Mouse (Mus musculus): ENCODE measurements around the gene Ahcyl2.
A peak's percentile ranks its signal among the peaks of the same experiment; 100 is the strongest.

The Ahcyl2 gene

DNA sequence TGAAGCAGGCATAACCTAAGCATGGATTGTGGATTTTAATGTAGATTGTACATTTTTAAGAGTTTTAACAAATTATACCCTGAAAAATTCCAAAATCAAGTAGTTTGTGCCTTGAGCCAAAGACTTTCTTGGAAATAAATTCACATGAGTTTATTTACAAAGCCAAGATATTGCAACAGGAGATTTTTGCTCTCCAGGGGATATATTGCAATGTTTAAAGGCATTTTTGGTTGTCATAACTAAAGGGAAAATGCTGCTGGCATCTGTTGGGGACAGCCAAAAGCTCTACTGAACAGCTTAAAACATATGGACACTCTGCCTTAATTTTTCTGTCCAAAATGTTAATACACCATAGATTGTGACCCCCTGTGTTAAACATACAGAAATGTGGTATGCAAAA is 146.3 kb downstream of the Ahcyl2 start:
- DNase-seq (ENCODE audit: low spot score), result no peak

DNA sequence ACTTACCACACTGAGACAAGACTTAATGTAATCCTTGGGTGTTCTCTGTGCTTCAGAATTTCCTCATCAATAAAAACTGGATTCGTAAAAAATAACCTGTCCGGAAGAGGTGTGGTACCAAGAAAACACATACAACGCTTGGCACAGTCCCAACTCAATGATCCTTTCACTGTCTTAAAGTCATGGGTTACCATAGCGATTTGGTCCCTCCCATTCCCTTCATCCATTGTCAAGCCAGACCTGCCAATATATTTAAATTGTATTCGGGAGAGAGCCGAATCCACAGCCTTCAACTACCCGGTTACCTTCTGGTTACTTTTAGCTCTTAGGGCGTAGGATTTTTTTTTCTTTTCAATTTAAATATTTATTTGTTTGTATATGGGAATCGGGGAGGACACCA is 148.0 kb downstream of the Ahcyl2 start:
- DNase-seq (ENCODE audit: low spot score), result no peak

DNA sequence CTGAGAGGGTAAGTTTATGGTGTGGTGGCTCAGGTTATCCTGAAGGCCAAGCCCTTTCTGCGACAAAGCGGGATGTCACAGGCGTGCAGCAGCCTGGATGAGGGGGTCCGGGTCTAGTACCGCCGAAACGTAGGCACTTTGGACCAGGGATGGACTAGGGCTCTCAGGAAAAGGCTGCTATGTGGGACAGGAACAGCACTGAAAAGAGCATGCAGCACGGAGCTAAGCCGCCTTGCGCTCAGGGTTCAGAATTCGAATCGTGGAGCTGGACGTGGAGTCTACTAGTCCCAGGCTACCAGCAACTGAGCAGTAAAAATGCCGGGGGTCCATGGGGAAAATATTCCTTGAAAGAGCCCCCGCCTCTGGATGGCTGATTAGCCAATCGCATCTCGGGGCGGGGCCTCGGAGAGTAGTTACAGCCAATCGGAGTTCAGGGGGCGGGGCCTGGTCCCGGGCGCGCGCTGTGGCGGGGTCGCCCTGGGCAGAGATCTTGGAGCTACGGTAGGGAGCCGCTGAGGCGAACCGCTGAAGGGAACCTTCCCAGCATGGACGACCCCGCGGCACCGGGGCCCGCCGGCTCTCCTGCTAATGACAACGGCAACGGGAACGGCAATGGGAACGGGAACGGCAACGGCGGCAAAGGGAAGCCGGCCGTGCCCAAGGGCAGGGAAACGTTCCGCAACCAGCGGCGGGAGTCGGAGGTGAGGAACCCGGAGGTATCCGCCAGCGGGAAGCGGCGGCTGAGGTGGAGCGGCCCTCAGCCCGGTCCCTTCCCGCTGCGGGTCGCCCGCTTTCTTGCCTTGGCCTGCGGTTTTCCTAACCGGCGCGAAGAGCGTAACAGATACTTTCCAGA is 148.9 kb downstream of the Ahcyl2 start, which contains the start of gene Strip2:
TSS of gene Strip2 (plus strand) at position 483 of the 853 bp plus-strand sequence.
- DNase-seq (ENCODE audit: low spot score), result peak; percentile 97

DNA sequence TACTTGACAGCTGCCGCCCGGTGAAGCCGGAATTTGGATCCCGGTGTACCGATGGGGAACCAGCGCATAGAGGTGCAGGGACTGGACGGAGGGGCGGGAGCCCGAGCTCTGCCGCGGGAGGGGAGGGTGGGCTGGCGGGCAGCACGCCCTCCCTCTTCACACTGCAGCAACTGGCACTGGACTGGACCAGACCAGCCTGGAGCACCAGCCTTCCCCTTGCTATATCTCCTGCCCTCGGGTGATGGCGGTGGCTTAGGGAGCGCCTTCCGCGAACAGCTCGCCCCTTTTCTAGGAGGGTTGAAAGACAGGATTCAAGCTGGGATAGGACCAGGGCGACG is 149.5 kb downstream of the Ahcyl2 start:
- DNase-seq (ENCODE audit: low spot score), result peak; percentile 55

DNA sequence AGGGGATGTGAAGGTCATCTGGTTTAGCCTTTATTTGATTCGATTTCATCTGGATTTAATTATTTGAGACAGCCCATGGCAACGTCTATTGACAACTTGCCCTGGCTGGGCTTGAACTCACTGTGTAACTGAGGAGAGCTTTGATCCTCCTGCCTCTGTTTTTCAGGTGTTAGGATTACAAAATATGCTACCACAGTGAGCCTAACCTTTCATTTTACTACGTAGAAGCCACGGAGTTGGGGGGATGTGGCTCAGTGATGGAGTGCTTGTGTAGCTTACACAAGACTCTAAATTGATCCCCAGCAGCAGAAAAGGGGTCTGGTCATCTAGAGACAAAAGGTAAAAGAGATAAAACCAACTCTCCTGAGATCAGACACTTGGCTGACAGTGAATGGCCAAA is 150.1 kb downstream of the Ahcyl2 start:
- peak; percentile 7 for DNase-seq (ENCODE audit: low spot score)

DNA sequence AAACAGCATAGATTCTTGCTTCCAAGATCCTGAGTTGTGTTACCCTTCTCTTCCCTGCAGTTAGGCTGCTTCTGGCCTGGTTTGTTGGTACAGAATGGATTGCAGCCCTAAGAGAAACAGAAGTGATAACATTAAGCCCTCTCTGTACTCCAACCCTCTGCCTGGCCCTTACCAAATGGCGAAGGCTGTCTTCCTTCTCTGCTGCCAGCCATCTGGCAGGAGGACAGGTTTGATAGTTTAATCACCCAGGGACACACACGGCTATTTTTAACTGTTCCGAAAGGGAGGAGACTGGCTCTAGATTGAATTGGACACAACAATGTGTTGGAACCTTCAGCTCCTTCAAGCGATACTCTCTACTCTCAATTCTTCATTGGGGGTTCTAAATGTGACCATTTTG is 155.7 kb downstream of the Ahcyl2 start:
- no peak for DNase-seq (ENCODE audit: low spot score)

DNA sequence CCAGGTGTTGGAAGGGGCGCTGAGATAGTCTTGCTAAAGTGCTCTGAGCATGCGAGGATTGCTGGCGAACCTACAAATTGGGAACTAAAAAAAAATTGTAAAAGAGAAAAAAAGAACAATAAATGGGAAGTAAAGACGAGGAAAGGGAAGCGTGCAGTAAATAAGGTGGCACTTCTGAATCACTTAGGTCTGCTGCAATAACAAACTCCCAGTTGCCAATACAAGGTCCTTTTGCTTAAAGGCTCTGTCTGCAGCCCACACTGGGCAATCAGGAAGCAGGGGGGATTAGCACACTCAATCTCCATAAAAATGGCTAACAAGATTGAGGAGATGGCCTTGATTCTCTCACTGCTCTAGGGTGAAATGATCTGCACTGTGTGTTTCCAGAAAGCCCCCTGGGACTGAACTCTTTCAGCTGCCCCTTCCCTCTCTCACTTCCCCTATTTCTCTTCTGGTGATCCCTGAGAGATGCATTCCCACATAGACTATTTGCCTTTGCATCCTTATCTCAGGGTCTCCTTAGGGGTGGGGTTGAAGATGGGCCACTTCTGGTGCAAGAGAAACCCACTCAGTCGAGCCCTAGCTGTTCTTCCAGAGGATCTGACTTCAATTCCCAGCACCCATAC is 157.9 kb downstream of the Ahcyl2 start:
- no peak for DNase-seq (ENCODE audit: low spot score)

DNA sequence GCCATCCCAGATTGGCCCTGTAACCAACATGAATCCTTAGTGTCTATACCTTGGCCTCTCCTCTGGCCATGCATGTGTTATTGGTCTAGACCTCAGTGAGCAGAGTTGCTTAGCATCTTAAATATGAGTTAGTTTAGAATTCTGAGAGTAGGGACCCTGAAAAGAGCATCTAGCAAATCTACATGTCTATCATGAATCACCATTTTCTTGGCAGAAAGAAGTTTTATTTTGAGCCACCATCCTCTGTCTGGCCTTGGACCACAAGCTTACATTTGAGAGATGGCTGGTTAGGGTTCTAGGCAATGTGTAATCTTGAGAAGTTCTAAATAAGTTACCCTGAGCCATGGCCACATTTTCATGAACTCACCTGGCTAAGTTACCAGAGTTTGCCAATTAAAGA is 162.3 kb downstream of the Ahcyl2 start:
- no peak for DNase-seq (ENCODE audit: low spot score)

DNA sequence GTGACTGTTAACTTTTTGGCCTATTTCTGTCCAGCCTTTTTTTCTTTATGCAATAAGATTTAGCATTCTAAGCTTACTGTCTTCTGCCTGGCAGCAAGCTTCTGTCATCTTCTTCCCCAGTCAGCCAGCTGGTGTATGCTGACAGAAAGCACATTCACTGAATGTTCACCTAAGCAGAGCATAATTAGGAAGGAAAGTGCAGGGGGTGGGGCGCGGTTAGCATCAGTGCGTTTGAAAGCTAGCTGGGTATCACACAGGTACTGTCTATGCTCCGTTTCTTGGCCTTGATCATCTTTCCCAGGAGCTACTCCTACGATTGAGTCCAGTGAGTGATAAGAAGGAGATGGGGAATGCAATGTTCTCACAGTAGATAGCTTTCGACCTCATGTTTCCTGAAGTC is 162.9 kb downstream of the Ahcyl2 start:
- no peak for DNase-seq (ENCODE audit: low spot score)

DNA sequence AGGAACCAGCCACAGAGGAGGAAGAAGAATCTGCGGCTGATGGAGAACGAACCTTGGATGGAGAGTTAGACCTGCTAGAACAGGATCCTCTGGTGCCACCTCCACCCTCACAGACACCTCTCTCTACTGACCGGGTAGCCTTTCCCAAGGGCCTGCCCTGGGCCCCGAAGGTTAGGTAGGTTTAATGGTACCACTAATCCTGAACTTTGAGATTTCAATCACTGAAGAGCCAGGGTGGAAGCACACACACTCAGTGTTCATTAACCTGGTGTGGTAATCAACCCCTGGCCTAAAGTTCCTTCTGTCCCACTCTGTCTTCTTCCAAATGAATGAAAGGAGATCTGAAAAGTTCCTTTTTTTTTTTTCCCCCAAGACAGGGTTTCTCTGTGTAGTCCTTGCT is 163.4 kb downstream of the Ahcyl2 start:
- no peak for DNase-seq (ENCODE audit: low spot score)

DNA sequence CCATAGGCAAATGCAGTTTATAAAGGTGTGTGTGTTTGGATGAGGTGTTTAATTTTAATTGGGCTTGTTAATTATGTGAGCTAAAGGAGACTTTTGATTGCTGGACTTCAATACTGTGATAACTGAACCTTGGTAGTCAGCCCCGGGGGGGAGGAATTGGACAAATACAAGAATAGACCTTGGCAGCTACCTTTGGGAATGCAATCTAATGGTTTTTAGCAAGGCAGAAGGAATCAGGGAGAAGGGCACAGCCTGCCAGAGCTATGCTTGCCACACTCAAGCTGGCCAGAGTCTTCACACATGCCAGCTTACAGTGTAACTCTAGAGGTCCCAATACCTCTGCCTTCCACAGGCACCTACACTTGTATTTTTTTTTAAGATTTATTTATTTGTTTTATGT is 167.9 kb downstream of the Ahcyl2 start:
- DNase-seq (ENCODE audit: low spot score), result no peak

DNA sequence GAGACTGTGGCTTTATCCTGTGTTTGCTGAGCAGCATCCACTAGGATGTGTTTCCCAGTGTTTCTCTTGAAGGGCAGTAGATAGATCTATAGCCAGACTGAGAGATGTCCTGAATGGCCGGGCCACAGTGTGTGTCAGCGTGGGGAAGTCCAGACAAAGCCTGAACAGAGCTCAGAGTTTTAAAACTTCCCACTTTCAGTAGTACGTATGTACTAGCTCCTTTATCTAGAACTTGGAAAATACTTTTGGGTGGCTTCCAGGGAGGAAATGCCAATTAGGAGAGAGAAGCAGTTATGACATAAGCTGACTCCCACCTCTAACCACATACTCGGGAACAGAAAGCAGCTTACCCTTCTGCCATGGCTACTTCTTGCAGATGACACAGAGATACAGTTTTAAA is 172.6 kb downstream of the Ahcyl2 start:
- no peak for DNase-seq (ENCODE audit: low spot score)

DNA sequence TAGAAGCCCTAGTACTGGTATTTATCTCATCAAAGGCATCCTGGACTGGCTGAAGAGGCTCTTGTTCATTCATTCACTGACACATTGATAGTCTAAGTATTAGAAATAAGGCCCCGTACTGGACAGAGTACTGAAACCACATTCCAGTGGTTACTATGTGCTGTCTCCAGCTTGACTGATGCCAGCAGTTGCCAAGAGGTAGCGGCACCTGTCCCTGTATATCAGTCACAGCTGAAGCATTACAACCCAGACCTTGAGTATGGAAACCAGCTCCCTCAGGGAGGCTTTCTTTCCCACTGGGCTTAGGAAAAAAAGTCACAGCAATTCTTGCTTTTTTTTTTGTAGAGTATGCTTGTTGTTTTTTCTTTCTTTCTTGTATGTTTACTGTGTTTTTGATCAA is 173.2 kb downstream of the Ahcyl2 start:
- DNase-seq (ENCODE audit: low spot score), result no peak

DNA sequence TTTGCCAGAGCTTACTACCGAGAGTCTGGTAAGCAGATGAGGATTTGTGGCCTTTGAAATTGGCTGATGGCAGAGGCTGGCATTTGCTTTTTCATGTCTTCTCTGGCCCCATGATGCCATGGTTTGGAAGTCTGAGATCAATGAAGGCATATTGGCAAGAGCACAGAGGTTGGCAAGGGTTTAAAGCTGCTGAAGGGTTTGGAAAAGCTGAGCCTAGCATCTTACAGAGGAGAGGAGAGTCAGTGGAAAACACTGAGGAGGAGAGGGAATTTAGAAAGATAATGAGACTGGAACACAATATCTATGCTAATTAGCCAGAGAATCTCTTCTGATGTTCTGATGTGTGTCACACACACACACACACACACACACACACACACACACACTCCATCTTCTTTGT is 176.7 kb downstream of the Ahcyl2 start:
- DNase-seq (ENCODE audit: low spot score), result no peak

DNA sequence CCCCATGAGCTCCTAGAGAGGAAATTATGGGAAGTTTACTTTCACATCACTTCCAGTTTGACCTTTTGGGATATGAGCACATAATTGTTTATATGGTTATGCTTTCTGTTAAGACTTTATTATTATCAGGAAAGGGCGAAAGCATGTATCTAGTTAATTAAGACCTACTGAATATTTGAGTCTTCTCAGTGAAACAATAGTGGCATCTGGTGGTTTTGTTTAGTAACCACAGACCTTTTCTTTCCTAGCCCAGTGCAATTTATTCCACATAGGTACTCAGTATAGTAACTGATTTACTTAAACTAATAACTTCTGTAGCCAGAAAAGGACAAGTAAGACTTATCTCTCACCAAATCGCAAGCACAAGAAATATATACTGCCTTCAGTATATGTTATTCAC is 178.8 kb downstream of the Ahcyl2 start:
- peak; percentile 18 for DNase-seq (ENCODE audit: low spot score)

DNA sequence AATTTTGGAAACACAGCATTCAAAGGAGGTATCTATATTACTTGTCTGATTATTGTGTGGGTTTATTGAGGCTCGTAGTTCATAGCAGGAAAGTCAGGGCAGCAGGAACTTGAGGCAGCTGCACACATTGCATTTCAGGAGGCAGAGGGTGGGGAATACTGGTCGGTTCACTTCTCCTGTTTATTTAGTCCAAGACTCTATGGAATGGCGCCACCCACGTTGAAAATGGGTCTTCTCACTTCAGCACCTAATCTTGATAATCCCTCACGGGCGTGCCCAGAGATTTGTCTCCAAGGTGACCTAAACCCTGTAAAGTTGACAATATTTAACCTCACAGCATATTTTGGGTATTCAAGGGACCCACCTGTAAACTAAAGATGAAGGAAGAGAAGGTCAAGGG is 180.0 kb downstream of the Ahcyl2 start:
- no peak for DNase-seq (ENCODE audit: low spot score)

DNA sequence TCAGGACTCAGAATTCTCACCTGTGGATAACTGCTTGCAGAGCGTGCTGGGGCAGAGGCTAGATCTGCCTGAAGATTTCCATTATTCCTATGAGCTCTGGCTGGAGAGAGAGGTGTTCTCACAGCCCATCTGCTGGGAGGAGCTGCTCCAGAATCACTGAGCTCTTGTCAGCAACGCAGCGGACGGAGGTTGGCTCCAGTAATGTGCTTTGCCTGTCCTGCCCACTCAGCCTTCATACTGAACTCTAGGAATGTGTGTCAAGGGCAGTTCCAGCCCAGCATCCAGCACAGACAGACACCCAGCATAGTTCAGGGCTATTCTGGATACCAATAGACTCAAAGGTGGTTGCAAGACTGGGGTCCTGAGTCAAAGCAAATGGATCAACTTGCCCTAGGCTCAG is 188.9 kb downstream of the Ahcyl2 start:
- no peak for DNase-seq (ENCODE audit: low spot score)

DNA sequence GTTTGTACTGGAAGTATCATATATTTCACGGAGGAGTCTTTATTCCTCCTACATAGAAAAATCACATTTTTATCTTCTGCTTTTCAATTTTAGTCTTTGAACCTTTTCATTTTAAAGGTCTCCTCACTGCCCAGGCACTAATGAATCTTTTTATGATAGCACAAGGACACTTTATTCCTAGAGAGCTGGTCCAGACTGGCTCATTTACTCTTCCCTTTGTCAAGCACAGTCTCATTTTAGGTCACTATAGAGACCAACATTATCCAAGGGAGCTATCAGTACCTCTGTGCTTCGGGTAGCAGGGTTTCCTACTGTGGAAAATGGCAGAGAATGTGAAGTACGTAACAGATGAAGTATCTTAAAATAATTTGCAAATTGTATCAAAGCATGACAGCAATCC is 190.9 kb downstream of the Ahcyl2 start:
- DNase-seq (ENCODE audit: low spot score), result no peak

DNA sequence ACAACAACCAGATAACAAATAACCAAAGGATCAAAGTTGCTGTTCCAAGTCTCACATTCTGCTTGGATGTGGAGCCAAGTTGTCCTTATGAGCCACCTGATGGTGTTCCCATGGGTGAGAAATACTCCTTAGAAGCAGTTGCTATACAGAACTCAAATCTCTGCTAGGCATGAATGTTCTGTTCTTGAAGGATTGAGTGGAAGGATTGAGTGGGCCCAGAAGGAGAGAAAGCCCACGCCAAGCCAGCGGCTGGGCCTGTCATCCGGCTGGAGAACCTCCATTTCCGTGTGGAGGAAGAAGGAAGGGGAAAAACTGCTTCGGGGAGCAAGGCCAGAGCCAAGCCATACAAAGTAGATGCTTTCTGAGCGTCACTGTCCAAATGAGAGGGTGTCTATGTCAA is 193.3 kb downstream of the Ahcyl2 start:
- no peak for DNase-seq (ENCODE audit: low spot score)
